Mouse (Mus musculus): Measurements from ENCODE around the gene Zc3h4. TPM values are rescaled to one million over a fixed set of nuclear protein-coding genes. Genes with fewer than 3 reads are reported as not detected.

The Zc3h4 gene
- polyA plus RNA-seq, 1 experiment from 2014 or later = 16.8 TPM

GRCm38 (mm10) chr7:16402968-16403948 is 2.5 kb downstream of the Zc3h4 start:
- Histone ChIP-seq H3K27ac (replicated peaks) (peak overlapping the region; percentile 100), H3K4me3 (peak overlapping the region; percentile 93), H3K4me2 (peak overlapping the region; percentile 77), H3K9me3 (no peaks in the 10 kb centered on the region), H3K9ac (peak overlapping the region; percentile 100), H3K36me3 (no peaks in the 10 kb centered on the region), H3K4me1 (replicated peaks) (peaks cover 46% of the 10 kb centered on the region), H3K27me3 (no peaks in the 10 kb centered on the region)
- WGBS = 20% methylated on average over 21 of the region's 21 CpGs
- ATAC-seq (ENCODE audit: low read depth) = no peak

GRCm38 (mm10) chr7:16404315-16405072 is 3.8 kb downstream of the Zc3h4 start:
- Histone ChIP-seq H3K4me1 (replicated peaks) (peaks cover 37% of the 10 kb centered on the region), H3K9me3 (no peaks in the 10 kb centered on the region), H3K4me3 (peak overlapping the region; percentile 10; the same call in 1 of the 2 replicates), H3K9ac (peak overlapping the region; percentile 61), H3K4me2 (peak overlapping the region; percentile 77), H3K36me3 (no peaks in the 10 kb centered on the region), H3K27ac (replicated peaks) (peak overlapping the region; percentile 81), H3K27me3 (no peaks in the 10 kb centered on the region)
- no peak for ATAC-seq (ENCODE audit: low read depth)
- 79% methylated on average over 3 of the region's 3 CpGs for WGBS

GRCm38 (mm10) chr7:16405073-16405455 is 4.4 kb downstream of the Zc3h4 start:
- Histone ChIP-seq H3K4me2 (peak overlapping the region; percentile 77), H3K4me1 (replicated peaks) (peaks cover 37% of the 10 kb centered on the region), H3K27me3 (no peaks in the 10 kb centered on the region), H3K9ac (peak overlapping the region; percentile 61), H3K27ac (replicated peaks) (peak overlapping the region; percentile 81), H3K4me3 (peak overlapping the region; percentile 10; the same call in 1 of the 2 replicates), H3K36me3 (no peaks in the 10 kb centered on the region), H3K9me3 (no peaks in the 10 kb centered on the region)
- WGBS = 76% methylated on average over 2 of the region's 2 CpGs
- no peak for ATAC-seq (ENCODE audit: low read depth)

- Histone ChIP-seq H3K9me3 (no peaks in the 10 kb centered on the region), H3K27ac (replicated peaks) (peak overlapping the region; percentile 81), H3K4me3 (0 out of 2 replicates have a peak overlapping the region, but pooled peaks have one; percentile 6), H3K9ac (peak overlapping the region; percentile 61), H3K36me3 (no peaks in the 10 kb centered on the region; the same call in 1 of the 2 replicates), H3K4me1 (replicated peaks) (peaks cover 37% of the 10 kb centered on the region), H3K4me2 (peak overlapping the region; percentile 77), H3K27me3 (no peaks in the 10 kb centered on the region)
- ATAC-seq (ENCODE audit: low read depth) = no peak
- WGBS = 72% methylated on average over 11 of the region's 11 CpGs
These were observed 5.0 kb downstream of the Zc3h4 start for GRCm38 (mm10) chr7:16405516-16406351.

- Histone ChIP-seq H3K27ac (replicated peaks) (no peak overlapping the region), H3K4me3 (no peak overlapping the region), H3K4me2 (no peak overlapping the region), H3K27me3 (no peaks in the 10 kb centered on the region), H3K36me3 (no peaks in the 10 kb centered on the region; the same call in 1 of the 2 replicates), H3K9me3 (no peaks in the 10 kb centered on the region), H3K4me1 (replicated peaks) (peaks cover 40% of the 10 kb centered on the region), H3K9ac (no peak overlapping the region)
- 93% methylated on average over 3 of the region's 3 CpGs for WGBS
- ATAC-seq (ENCODE audit: low read depth) = no peak
These were observed 6.3 kb downstream of the Zc3h4 start for GRCm38 (mm10) chr7:16406978-16407377.

GRCm38 (mm10) chr7:16411100-16411499 is 10.4 kb downstream of the Zc3h4 start:
- H3K27ac ChIP-seq (replicated peaks) = no peak overlapping the region
- H3K9me3 ChIP-seq = no peaks in the 10 kb centered on the region
- no peaks in the 10 kb centered on the region; the same call in 1 of the 2 replicates for H3K36me3 ChIP-seq
- no peak overlapping the region for H3K4me2 ChIP-seq
- peaks cover 25% of the 10 kb centered on the region for H3K4me1 ChIP-seq (replicated peaks)
- no peak overlapping the region for H3K4me3 ChIP-seq
- no peaks in the 10 kb centered on the region for H3K27me3 ChIP-seq
- WGBS = 90% methylated on average over 5 of the region's 5 CpGs
- H3K9ac ChIP-seq = no peak overlapping the region
- ATAC-seq (ENCODE audit: low read depth) = no peak

- H3K27me3 ChIP-seq = no peaks in the 10 kb centered on the region
- H3K36me3 ChIP-seq = peaks cover 12% of the 10 kb centered on the region
- H3K4me1 ChIP-seq (replicated peaks) = peaks cover 16% of the 10 kb centered on the region
- ATAC-seq (ENCODE audit: low read depth) = no peak
- 88% methylated on average over 8 of the region's 8 CpGs for WGBS
- no peak overlapping the region for H3K9ac ChIP-seq
- H3K4me2 ChIP-seq = no peak overlapping the region
- H3K4me3 ChIP-seq = no peak overlapping the region
- H3K9me3 ChIP-seq = no peaks in the 10 kb centered on the region
- peak overlapping the region; percentile 33; the same call in 1 of the 2 replicates for H3K27ac ChIP-seq (replicated peaks)
These were observed 11.6 kb downstream of the Zc3h4 start for GRCm38 (mm10) chr7:16412220-16412896.

- peak overlapping the region; percentile 33; the same call in 1 of the 2 replicates for H3K27ac ChIP-seq (replicated peaks)
- H3K9ac ChIP-seq = peak overlapping the region; percentile 17; the same call in 1 of the 2 replicates
- H3K4me1 ChIP-seq (replicated peaks) = peaks cover 16% of the 10 kb centered on the region
- H3K4me3 ChIP-seq = no peak overlapping the region
- no peaks in the 10 kb centered on the region for H3K9me3 ChIP-seq
- no peaks in the 10 kb centered on the region for H3K27me3 ChIP-seq
- H3K36me3 ChIP-seq = peaks cover 18% of the 10 kb centered on the region
- 63% methylated on average over 2 of the region's 2 CpGs for WGBS
- no peak for ATAC-seq (ENCODE audit: low read depth)
- H3K4me2 ChIP-seq = no peak overlapping the region
These were observed 12.2 kb downstream of the Zc3h4 start for GRCm38 (mm10) chr7:16412930-16413329.

GRCm38 (mm10) chr7:16415426-16415825 is 14.7 kb downstream of the Zc3h4 start:
- H3K27ac ChIP-seq (replicated peaks) = no peak overlapping the region
- H3K9ac ChIP-seq = no peak overlapping the region
- peaks cover 42% of the 10 kb centered on the region for H3K36me3 ChIP-seq
- WGBS = 90% methylated on average over 3 of the region's 3 CpGs
- H3K27me3 ChIP-seq = no peaks in the 10 kb centered on the region
- H3K4me2 ChIP-seq = no peak overlapping the region
- no peak for ATAC-seq (ENCODE audit: low read depth)
- H3K4me1 ChIP-seq (replicated peaks) = peaks cover 16% of the 10 kb centered on the region
- no peak overlapping the region for H3K4me3 ChIP-seq
- H3K9me3 ChIP-seq = no peaks in the 10 kb centered on the region

- no peak for ATAC-seq (ENCODE audit: low read depth)
- H3K36me3 ChIP-seq = peaks cover 60% of the 10 kb centered on the region
- WGBS = 84% methylated on average over 10 of the region's 10 CpGs
These were observed 16.5 kb downstream of the Zc3h4 start for GRCm38 (mm10) chr7:16417141-16417771.

More at GRCm38 (mm10) chr7:16417141-16417771, 16.5 kb downstream of the Zc3h4 start:
- Histone ChIP-seq H3K27me3 (no peaks in the 10 kb centered on the region), H3K9ac (no peak overlapping the region), H3K4me1 (replicated peaks) (peaks cover 11% of the 10 kb centered on the region), H3K4me3 (no peak overlapping the region), H3K9me3 (no peaks in the 10 kb centered on the region), H3K27ac (replicated peaks) (no peak overlapping the region), H3K4me2 (no peak overlapping the region)

Measured in neural tube, embryonic 13.5 days (tissue).